Mouse (Mus musculus): ENCODE results near the gene Igfbp5.

Gene Igfbp5

DNA sequence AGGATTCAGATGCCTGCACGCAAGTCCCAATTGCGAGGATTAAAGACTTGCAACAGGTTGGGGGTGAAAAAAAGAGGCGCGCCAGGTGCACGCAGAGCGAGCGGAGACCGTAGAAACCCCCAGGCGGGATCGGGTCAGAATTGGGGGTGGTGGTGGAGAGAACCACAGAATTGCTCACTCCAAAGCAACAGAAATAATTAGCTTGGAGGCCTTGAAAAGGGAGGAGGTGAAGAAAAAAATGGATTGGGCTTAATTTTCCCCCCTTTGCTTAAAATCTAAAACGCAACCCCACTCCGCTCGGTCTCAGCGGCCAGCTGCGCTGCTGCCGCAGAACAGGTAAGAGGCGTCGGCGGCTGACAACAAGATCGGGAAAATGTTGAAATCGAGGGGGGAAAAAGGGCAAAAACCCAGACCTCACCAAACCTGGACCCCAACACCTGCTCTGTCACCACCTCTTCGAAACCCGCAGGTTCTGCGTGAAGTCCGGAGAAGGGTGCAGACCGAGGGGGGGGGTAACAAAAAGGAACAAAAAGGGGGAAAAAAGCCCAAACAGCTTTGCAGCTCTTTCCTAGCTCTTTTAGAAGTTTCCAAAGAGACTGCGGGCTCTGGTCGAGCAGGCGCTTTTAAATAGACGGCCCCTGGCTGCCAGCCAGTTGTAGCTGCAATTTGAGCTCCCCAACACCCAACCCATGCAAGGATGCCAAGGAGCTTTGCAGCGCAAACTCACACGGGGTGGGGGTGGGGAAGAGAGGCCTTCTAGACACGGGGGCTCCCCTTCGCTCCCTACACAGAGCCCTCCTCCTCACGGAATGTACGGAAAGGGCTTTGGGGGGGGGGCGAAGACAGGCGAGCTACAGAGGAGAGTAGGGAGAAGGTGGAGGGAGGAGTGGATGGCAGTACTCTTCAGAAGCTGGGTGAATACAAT lies at the start of gene Igfbp5:
Gene Igfbp5, minus strand, starts transcription at position 598 of the 925 bp plus-strand sequence.
- peak; percentile 88 for DNase-seq (ENCODE audit: low spot score in 2 of 2)

DNA sequence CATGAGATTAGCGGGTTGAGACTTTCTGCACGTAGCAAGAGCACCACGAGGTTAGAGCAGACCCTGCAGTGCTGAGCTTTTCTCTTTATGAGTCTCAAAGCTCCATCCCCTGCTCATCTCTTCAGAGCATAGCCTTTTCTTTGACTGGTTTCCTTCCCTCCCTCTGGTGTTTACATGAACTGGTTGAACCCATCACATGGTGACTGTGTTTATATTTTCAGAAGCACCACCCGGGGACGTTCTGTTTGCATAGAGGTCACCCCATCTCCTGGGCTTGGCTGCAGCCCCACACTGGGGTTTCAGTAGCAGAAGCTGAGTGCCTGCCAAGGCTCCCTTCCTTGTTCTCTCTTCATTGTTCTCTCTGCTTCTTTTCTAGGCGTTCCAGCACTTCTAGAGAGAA lies 40.1 kb upstream of the Igfbp5 start:
- peak; percentile 36 to 40 for DNase-seq (ENCODE audit: low spot score in 2 of 2)

DNA sequence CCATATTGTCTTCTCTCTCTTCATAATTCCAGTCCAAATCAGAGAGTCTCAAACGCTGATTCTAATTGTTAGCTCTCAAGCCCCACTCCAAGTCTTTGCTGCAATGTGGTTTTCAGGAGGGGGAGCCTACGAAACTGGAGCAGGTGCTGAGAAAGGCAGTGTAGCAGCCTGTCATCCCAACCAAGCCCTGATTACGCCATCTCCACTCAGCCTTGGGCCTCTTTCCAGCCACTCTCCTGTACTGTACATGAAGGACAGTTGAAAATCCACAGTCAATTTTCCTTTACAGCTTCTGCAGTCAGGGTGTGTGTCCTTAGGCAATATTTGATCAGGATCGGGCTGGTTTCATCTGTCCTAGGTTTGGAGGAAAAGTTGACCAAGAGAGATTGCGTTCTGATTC lies 38.4 kb upstream of the Igfbp5 start:
- DNase-seq (ENCODE audit: low spot score in 2 of 2), result no peak

DNA sequence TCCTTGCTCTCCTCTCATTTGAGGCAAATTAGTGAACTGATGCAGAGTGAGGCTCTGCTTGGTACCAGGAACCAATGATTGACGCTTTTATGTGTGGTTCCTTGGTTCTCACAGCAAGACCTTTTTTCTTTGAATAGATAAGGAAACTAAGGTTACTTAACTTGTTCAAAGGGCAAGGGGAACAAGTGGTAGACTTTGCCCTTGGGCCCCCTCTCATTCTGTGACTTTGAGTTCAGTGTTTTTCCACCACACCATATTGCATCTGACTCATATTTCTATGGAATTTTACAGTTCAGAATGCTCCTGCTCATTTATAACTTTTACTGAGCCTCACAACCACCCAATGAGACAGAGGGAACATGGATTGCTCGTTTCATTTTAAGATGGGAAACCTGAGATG lies 21.1 kb upstream of the Igfbp5 start:
- DNase-seq (ENCODE audit: low spot score in 2 of 2), result no peak

DNA sequence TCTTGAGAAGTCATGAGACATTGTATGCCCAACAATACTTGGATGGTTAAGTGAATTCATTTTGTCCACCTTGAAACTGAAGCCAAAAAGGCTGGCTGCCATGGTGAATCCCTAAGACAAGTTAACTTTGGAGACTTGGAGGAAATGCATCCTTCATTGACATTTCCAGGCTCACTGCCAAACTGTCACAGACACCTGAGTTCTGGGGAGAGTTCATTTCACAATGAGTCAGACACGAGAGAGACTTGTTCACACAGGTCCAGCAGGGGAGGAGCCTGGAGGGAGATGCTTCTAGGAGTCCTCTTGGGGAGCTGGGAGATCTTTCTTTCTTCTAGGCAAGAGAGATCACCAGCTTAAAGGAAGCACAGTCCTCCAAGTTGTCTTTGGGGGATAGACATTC lies 13.2 kb upstream of the Igfbp5 start:
- DNase-seq (ENCODE audit: low spot score in 2 of 2), result no peak

DNA sequence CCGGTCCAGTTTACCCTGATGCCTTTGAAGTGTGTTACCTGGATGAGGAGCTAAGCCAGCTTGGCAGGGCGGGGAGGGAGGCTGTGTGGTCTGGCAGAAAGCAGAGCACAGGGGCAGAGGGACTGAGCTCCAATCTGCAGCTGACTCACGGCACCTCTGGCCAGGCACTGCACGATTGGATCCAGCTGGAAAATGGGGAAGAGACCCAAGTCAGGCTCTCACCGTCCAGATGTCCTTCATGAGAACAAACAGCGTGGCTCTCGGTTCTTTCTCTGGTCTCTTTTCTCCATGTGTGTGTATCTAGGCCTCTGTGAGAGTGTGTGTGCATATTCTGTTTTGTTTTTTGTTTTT lies 11.1 kb upstream of the Igfbp5 start:
- DNase-seq (ENCODE audit: low spot score in 2 of 2), result no peak

DNA sequence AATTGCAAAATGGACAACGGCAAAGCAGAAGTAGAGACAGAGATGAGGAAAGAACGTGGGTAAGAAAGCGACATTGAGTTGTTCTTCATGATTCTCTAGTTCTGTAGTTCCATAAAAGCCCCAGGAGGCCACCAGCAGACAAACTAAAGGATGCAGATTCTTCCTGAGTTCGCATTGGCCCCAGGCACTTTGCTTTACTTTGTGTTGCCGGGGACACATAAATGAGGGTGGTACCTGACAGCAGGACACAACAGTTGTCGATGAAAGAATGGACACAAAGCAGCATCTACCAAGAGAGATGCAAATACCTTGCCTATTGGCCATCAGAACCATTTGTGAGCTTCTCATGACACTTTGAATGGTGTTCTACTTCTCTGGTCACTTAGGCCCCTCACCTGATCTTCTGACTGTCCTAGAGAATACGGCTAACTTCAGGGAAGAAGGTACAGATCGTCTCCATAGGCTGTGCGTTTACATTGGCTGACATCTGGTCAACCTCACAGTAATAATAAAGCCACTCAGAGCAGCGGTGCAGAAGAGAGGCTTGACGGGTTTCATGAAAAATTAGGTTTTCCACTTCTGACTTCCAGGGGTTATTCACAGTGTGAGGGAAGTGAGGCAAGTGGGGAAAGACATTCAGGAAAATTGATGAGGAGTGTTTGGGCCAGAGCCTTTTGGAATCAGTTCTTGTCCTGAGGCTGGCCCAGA lies 10.6 kb upstream of the Igfbp5 start:
- no peak for DNase-seq (ENCODE audit: low spot score in 2 of 2)

DNA sequence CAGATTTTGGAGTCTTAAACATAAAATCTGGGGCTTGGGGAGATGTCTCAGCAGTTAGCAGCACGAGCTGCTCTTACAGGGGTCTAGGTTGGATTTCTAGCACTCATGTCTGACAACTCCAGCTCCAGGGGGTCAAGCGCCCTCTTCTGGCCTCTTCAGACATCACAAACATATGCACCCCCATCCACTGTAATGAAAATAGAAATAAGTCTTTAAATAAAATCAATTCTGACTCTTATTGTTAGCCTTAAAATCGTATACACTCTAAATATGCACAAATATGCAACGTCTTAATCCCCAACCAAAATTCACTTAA lies 4.6 kb upstream of the Igfbp5 start:
- DNase-seq (ENCODE audit: low spot score in 2 of 2), result no peak

DNA sequence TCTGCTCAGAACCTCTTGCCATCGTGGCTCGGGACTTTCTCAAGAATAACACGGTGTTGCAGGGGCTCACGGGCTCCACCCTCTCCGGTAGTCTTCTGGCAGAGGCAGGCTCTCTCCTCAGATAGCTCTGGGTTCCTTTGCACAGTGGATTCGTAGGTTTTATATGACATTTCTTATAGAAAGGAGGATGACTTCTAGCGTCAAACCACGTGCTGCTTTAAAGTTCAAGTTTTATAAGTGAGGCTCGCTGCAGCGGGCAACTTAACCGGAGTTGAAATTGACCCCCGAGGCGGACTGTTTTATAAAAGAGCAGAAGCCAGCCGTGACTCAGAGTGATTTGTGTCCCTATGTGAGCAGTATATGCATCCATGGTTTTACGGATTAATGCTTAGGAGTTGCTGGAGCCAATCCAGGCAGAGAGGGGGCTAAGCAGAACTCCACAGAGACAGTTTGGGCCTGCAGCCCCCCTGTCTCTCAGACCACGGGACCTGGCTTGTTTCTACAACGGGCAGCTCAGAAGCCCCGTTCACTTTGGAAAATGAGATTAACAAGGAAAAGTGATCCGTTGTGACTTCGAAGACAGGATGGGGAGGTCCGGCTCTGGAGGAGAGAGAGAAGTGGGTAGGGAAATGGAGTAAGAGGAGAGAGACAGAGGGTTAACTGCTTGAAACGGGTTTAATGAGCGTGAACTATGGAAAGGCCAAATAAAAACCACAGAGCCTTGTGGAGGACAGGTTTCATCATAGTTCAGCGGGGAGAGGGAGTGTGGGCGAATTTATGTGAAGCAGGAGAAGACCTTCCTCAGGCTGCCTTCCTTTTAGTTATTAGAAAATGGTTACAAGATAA lies 4.0 kb upstream of the Igfbp5 start:
- peak in 1 of 2 experiments; percentile 23 for DNase-seq (ENCODE audit: low spot score in 2 of 2)

DNA sequence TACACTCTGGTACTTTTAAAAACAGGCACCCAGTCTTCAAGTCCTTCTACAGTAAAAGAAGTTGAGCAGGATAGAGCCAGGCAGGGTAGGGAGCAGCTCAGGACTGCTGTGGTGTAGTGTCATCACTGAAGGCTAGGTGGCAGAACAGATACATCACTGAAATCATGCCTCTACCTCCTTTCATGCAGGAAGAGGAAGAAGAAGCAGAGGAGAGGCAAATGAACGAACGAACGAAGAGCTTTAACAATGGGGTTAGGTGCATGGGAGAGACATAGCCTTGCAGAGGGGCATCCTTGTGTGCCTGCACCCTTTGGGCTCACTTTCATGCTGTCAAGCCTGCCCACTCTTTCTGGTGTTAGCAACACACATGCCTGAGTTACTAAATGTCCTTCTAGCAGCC lies 3.2 kb upstream of the Igfbp5 start:
- DNase-seq (ENCODE audit: low spot score in 2 of 2), result peak; percentile 75 to 78

DNA sequence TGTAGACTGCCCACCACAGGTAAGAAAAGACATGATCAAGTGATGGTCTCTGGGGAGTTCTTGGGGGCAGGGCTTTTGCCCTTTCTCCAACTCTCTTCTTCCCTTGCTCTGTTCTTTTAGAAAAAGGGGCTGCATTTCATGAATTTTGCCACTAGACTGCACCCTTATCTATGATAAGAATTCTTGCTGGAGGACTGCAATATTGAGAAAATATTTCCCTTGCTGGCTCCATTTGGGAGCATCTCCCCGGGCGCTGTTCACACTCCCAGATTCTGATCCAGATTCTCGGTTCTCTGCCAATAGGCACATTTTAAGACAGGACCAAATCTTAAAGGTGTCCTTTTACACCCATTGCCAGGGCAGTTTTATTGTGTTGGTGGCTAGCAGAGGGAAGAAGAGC lies 1.4 kb upstream of the Igfbp5 start:
- no peak for DNase-seq (ENCODE audit: low spot score in 2 of 2)

DNA sequence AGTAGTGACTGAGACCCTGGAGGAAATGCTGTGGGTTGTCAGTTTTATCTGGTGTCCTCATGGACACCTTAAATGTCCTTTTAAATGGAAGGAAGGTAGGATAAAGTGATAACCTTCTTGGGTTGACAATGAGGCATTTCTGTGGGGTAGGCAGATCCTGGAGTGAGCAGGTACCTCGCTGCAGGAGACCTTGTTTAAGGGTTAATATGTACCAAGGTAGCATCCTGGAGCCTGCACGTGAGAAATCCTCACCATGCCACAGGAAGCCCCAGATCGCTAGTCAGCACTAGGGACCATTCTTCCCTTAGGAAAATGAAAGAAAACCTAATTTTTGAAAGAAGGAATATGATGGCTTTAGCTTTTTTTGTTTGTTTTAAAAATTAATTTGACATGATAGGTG lies 1.0 kb upstream of the Igfbp5 start:
- DNase-seq (ENCODE audit: low spot score in 2 of 2), result no peak

DNA sequence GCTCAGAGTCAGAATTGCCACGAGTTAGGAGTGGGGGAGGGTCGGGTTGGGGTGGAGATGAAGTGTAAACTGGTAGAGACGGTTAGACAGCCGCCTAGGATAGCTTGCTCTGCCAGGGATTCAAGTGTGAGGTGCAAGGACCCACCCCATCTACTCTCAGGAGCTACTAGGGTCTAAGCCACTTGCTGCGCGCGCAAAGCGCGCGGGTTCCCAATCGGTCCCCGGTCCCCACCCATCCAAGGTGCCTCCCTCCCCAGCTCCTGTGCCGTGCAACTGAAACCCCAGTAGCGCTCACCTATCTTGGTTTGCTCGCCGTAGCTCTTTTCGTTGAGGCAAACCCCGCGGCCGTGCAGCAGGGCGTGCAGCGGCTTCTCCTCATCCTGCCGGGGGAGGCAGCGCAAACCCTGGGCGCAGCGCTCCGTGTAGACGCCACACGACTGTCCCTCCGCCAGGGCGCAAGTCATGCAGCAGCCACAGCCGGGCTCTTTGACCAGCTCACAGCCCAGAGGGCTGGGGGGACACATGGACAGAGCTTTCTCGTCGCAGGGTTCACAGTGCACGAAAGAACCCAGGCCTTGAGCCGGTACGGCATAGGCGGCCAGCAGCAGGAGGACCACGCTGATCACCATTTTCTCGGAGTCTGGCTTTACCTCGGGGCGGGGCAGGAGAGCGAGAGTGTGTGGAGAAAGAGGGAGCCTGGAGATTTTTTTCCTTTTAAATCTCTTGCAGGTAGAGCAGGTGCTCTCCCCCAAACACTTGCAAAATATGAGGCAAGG lies 985 bp downstream of the Igfbp5 start:
- peak; percentile 66 to 75 for DNase-seq (ENCODE audit: low spot score in 2 of 2)

DNA sequence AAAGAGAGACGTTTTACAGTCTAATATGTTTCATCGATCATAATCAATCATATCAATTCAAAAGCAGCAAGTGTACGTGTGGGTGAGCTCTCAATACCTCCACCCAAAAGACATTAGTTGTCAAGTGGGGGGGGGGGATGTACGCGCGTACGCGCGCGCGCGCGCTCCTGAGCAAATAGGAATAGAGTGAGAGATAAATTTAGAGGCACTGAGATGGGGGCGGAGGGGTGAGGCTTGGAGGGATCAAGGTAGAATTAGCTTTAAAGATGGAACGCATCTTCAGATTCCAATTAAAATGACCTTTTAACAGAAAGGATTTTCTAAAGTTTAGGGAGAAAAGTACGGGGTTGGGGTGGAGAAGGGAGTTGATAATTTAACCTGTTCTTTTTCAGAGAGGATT lies 1.6 kb downstream of the Igfbp5 start:
- no peak for DNase-seq (ENCODE audit: low spot score in 2 of 2)

DNA sequence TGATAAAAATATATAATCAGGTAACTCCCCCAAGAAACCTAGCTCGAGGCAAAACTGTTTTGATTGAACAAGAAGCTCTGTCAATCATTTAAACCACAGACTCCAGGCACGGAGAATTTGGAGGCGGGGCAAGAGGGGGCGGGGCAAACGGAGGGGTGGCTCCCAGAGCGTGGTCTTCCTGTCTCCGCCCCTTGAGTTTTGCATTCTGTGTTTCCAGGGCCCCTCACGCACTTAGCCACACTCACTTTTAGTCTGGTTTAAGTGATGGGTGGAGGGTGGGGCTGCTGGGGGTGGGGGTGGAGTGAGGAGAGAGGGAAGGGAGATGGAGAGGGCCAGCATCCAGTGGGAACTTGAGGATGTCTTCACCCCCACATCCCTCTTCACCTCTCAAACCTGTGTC lies 2.2 kb downstream of the Igfbp5 start:
- peak; percentile 90 for DNase-seq (ENCODE audit: low spot score in 2 of 2)

DNA sequence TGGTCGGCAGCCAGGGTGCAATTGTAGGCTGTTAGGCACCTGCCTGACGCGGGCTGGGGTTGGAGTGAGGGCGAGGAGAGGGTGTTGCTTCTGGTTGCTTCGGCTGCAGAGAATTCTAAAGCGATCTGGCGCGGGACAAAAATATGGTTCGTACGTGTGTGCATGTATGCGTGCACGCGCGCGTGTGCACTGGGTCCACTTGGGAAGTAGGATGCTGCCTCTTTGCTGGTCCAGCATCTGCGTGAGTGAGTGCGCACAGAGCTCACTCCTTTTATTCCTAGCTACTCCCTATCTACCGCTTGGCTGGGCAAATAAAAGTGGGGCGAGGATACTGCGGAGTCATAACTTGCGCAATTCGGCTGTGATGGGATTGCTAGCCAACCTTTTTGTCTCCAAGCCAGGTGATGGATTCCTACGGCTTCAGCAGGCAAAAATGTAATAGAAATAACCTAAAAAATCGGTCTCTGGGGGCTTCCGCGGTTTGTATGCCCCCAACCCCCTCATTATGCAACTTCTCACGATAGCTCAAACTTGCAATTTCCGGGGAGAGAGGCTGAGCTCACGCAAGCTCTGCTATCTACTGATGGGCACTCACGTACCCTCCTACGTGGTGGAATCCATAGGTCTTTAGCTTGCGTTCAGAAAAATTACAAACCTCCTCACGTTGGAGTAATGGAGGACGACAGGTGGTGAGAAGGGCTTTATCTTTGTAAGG lies 2.8 kb downstream of the Igfbp5 start:
- DNase-seq (ENCODE audit: low spot score in 2 of 2), result peak; percentile 83 to 88

DNA sequence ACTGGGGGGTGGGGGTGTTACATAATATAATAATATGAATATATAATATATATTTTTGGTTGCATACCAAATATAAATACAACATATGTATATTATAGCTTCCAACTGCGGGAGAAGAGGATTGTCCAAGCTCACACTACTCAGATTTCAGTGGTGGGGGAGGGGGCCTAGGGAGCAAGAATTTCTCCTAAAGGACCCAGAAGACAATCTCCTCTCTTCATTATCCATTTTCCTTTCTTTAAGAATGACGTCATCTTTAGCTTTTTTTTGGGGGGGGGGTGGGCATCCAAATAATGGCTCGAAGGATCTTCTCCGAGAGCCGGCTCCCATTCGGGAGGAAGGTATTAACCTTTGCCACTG lies 3.4 kb downstream of the Igfbp5 start:
- DNase-seq (ENCODE audit: low spot score in 2 of 2), result no peak

DNA sequence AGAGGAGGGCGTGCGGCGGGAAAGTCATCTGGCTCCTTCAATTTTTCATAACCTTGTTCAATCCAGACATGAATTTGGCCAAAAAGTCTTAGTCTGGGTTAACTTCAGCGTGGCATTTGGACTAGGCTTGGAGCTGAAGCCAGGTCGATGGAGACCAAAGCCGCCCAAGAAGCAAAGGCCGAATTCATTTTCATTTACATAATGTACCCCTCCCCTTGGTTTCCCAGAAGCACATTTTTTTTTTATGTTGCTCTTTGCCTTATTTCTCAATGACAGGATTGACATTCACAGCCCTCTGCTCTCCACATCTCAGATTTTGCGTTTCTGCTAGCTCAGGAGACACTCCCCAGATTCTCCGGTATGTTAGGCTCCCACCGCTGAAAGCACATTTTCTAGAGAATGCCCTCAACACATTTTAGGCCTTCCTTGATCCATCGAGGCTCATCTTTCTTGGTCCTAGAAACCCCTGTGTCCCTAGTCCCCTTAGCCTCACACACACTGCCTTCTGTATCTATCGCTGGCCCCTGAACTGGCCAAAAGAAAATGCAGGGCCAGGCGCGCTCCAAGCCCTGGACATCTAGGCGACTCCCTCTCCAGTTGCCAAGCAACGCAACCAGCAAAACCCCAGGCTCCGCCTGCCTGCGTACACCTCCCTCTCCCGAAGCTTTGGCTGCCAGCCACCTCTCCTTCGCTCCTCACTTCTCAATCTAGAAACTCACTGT lies 3.9 kb downstream of the Igfbp5 start:
- DNase-seq (ENCODE audit: low spot score in 2 of 2), result peak; percentile 97

DNA sequence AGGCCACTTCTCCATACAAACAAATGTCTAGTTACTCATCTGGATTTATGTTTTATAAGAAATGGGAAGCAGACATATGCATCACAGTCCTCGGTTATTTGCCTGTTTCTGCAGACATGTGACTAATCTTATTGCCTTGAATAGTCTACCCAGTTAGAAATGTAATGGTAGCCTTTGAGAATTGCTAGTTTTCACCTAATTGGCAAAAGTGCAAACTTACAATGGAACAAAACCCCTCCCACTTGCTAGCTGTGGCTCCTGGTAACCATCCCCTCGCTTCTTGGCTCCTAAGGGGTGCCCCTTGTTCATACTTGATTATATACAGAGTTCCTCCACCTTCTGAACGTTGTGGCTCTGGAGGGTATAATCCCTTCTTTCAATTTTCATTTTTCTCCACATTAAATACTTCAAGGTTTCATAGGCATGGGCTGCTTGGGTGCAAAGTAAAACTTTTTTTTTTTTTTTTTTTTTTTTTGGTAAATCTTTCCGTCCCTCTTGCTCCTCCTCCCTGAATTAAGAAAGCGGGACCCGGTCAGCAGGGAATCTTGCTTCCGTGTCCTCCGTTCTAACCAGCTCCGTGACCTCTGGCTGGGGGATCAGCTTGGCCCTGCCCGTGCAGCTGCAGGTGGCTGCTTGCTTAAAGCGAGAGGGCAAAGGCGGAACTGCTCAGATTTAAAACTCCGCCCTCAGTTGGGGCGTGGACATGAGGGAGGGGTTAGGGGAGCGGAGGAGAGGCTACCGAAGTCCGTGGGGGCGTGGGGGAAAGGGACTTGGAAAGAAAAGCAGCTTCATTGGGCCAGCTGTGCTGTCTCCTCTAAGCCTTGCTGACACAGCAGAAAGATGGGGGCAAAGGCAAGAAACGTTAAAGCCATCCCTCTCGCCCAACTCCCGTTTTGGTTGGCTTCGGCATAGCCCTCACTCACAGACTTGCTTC lies 4.7 kb downstream of the Igfbp5 start:
- peak; percentile 72 to 75 for DNase-seq (ENCODE audit: low spot score in 2 of 2)
